Mouse (Mus musculus) T-helper 2 cell (primary cell): ENCODE data around the gene Rnf138rt1.

Source experiments
- in situ Hi-C: fragments of 300-600 bp; cut with MboI, MseI; formaldehyde crosslinking; loops from one replicate; pipeline ENCODE4 v1.15.1; 2025; ENCODE audit warnings: high pct_unique_total_duplicates

Gene Rnf138rt1

GRCm38 (mm10) chrX:163760617-163761434 is at the start of gene Rnf138rt1:
Gene Rnf138rt1 (minus strand): TSS chrX:163761329.
- in situ Hi-C loops = no loop called here

GRCm38 (mm10) chrX:163807270-163807669 is 46.1 kb upstream of the Rnf138rt1 start:
- in situ Hi-C loops = no loop called here

GRCm38 (mm10) chrX:163766290-163766689 is 5.2 kb upstream of the Rnf138rt1 start:
- in situ Hi-C loops = no loop called here

GRCm38 (mm10) chrX:163761435-163761828 is 303 bp upstream of the Rnf138rt1 start:
- in situ Hi-C loops = no loop called here

GRCm38 (mm10) chrX:163745996-163746395 is 15.1 kb downstream of the Rnf138rt1 start:
- in situ Hi-C loops = no loop called here

- in situ Hi-C loops = no loop called here
These were observed 17.2 kb downstream of the Rnf138rt1 start for GRCm38 (mm10) chrX:163743896-163744295.

- in situ Hi-C loops = no loop called here
These were observed 22.2 kb downstream of the Rnf138rt1 start for GRCm38 (mm10) chrX:163738904-163739303.

- in situ Hi-C loops = no loop called here
These were observed 27.0 kb downstream of the Rnf138rt1 start for GRCm38 (mm10) chrX:163734145-163734544.

GRCm38 (mm10) chrX:163723630-163724029 is 37.5 kb downstream of the Rnf138rt1 start:
- in situ Hi-C loops = no loop called here

GRCm38 (mm10) chrX:163722785-163723577 is 38.1 kb downstream of the Rnf138rt1 start:
- in situ Hi-C loops = no loop called here

GRCm38 (mm10) chrX:163720597-163720996 is 40.5 kb downstream of the Rnf138rt1 start:
- in situ Hi-C loops = no loop called here
